Mouse (Mus musculus) hindbrain, embryonic 13.5 days (tissue): ENCODE data around the gene Rnf145. TPM values are rescaled to one million over a fixed set of nuclear protein-coding genes. Genes with fewer than 3 reads are reported as not detected.

ENCODE experiments used
- ATAC-seq: fragments of 200-750 bp; cut with Nextera tagmentation; 2 replicates; pipeline ENCODE4 v1.8.0; 2017; ENCODE audit warnings: moderate TSS enrichment; ENCODE audit not compliant: low FRiP score
- H3K27ac ChIP-seq: fragments of 300-500 bp; sonication (generic); 2 replicates; pipeline ENCODE4 v1.5.1; 2015; ENCODE audit warnings: inconsistent platforms, mild to moderate bottlenecking, moderate library complexity
- H3K27me3 ChIP-seq: fragments of 300-500 bp; sonication (generic); 2 replicates; pipeline ENCODE4 v1.6.1; 2015; ENCODE audit warnings: mild to moderate bottlenecking, inconsistent platforms
- H3K36me3 ChIP-seq: fragments of 300-500 bp; sonication (generic); 2 replicates; pipeline ENCODE4 v1.6.1; 2015; ENCODE audit warnings: mild to moderate bottlenecking, inconsistent platforms
- H3K4me1 ChIP-seq: fragments of 300-500 bp; sonication (generic); replicated peaks from 2 replicates; pipeline ENCODE4 v1.6.1; 2015; ENCODE audit warnings: inconsistent platforms
- H3K4me2 ChIP-seq: fragments of 300-500 bp; sonication (generic); 2 replicates; pipeline ENCODE4 v1.6.1; 2015; ENCODE audit warnings: inconsistent platforms, mild to moderate bottlenecking, moderate library complexity
- H3K4me3 ChIP-seq: fragments of 300-500 bp; sonication (generic); 2 replicates; pipeline ENCODE4 v1.5.1; 2015; ENCODE audit warnings: mild to moderate bottlenecking, inconsistent platforms
- H3K9ac ChIP-seq: fragments of 300-500 bp; sonication (generic); 2 replicates; pipeline ENCODE4 v1.6.1; 2015; ENCODE audit warnings: mild to moderate bottlenecking, inconsistent platforms
- H3K9me3 ChIP-seq: fragments of 300-500 bp; sonication (generic); 2 replicates; pipeline ENCODE4 v1.6.1; 2016; ENCODE audit warnings: inconsistent platforms
- WGBS: fragments of 180-500 bp; shearing (Covaris S2); methylation state at CpG from one replicate; pipeline ENCODE4 v1.1.7; 2015; 5-methylcytosine and 5-hydroxymethylcytosine counted together
- polyA plus RNA-seq: library from polyadenylated mRNA; unstranded; fragments of >200 nt; fragmentation: Nextera tagmentation; extraction: Ambion mirVana; gene quantifications from 2 replicates; pipeline ENCODE4 v1.2.1, GENCODE M21; 2015

Rnf145 gene
- polyA plus RNA-seq, 1 experiment from 2014 or later, result 111 TPM

DNA sequence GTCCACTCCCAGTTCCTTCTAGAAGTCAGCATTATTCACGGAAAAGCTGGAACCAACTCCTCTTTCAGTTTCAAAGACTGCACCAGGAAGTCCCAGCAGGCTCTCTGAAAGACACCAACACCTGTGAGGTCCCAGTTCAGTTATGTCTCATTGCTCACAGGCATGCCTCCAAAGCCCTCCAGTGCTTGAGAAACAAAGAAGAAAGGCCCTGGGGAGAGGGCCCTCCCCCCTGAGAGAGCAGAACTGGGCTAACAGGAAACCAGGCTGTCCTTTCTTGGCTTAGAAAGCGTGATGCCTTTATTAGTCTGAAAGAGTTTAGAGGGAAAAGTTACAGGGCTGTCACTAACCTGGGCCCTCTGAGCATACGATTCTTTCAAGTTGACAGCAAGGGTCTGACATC lies 22.5 kb upstream of the Rnf145 start:
- Histone ChIP-seq H3K4me3 (no peak overlapping the region), H3K9me3 (no peaks in the 10 kb centered on the region), H3K27ac (no peak overlapping the region), H3K36me3 (no peaks in the 10 kb centered on the region), H3K27me3 (no peaks in the 10 kb centered on the region), H3K4me2 (no peak overlapping the region), H3K9ac (no peak overlapping the region), H3K4me1 (no peaks in the 10 kb centered on the region)
- WGBS, result 56% methylated on average over 3 of the region's 3 CpGs
- ATAC-seq, result no peak

DNA sequence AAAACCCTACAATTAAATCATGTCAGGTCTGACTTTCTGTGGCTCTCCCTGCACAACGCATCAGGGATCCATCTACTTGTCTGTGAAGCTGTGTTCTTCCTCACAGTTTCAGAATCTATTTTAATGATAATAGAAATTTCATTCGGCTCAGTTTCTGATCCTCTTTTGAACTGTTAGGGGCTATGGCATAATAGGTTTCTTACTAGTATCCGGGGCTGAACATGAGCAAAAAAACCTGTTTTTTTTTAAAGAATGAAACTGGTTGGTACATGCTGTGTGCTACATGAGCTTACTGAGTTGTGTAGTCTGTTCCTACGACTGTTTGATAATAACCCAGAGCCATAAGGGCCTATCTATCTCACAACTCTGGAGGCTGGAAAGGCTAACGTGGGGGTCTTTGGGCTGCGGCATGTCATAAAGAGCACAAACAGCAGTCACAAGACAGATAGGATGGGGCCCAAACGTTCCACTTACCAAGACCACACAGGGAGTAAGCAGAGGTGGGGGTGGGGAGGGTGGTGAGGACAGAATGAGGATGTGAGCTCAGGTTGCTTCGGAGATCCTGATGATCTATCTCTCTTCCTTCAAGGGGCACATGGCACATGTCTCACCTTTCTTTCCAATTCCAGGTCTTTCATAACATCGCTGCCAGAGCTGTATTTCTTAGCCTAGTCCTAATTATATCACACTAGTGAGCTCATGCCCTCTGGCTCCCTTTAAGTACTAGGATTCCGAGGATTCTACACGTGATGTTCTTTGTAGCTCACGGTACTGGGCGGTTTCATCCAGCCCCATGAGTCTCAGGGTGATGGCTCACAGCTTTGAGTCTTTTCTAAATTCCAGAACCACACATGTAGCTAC lies 20.1 kb upstream of the Rnf145 start:
- Histone ChIP-seq H3K9ac (no peak overlapping the region), H3K27me3 (no peaks in the 10 kb centered on the region), H3K27ac (no peak overlapping the region), H3K4me3 (no peak overlapping the region), H3K9me3 (no peaks in the 10 kb centered on the region), H3K4me2 (no peak overlapping the region), H3K36me3 (no peaks in the 10 kb centered on the region), H3K4me1 (no peaks in the 10 kb centered on the region)
- ATAC-seq, result no peak
- WGBS, result 77% methylated on average over 13 of the region's 13 CpGs

DNA sequence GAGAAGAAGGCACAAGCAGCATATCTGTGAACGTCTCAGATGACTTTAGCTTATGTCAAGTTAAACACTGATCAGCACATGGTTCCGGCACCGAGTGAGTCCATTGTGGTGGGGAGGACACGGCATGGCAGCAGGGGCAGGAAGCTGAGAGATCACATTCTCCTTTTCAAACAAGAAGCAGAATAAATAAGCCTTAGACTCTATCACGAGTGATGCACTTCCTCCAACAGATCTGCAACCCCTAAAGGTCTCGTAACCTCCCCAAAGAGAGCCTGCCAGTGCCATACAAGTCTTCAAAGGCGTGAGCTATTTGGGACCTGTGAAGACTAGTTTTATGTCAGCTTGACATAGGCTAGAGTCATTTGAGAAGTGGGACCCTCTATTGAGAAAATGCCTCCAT lies 17.8 kb upstream of the Rnf145 start:
- no peak overlapping the region for H3K27ac ChIP-seq
- no peaks in the 10 kb centered on the region for H3K27me3 ChIP-seq
- 82% methylated on average over 7 of the region's 7 CpGs for WGBS
- no peak for ATAC-seq
- no peaks in the 10 kb centered on the region for H3K9me3 ChIP-seq
- no peak overlapping the region for H3K4me3 ChIP-seq
- no peaks in the 10 kb centered on the region for H3K4me1 ChIP-seq
- no peak overlapping the region for H3K4me2 ChIP-seq
- H3K36me3 ChIP-seq, result no peaks in the 10 kb centered on the region
- H3K9ac ChIP-seq, result no peak overlapping the region

DNA sequence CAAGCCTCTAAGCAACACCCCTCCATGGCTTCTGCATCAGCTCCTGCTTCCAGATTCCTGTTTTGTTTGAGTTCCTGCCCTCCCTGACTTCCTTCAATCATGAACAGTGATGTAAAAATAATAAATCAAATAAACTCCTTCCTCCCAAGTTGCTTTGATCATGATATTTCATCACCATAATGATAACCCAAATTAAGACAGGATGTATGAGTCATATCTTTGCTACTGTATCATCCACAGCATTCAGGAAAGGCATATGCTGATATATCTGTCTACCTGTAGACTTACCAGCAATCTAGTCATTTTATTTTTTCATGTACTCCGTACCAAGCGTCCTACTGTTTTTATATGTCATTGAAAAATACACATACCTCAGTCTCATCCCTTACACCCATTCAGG lies 17.3 kb upstream of the Rnf145 start:
- no peaks in the 10 kb centered on the region for H3K36me3 ChIP-seq
- H3K27me3 ChIP-seq, result no peaks in the 10 kb centered on the region
- ATAC-seq, result no peak
- no peaks in the 10 kb centered on the region for H3K9me3 ChIP-seq
- no peak overlapping the region for H3K9ac ChIP-seq
- no peak overlapping the region for H3K4me3 ChIP-seq
- no peaks in the 10 kb centered on the region for H3K4me1 ChIP-seq
- no peak overlapping the region for H3K27ac ChIP-seq
- H3K4me2 ChIP-seq, result no peak overlapping the region
- 91% methylated on average over 2 of the region's 2 CpGs for WGBS

DNA sequence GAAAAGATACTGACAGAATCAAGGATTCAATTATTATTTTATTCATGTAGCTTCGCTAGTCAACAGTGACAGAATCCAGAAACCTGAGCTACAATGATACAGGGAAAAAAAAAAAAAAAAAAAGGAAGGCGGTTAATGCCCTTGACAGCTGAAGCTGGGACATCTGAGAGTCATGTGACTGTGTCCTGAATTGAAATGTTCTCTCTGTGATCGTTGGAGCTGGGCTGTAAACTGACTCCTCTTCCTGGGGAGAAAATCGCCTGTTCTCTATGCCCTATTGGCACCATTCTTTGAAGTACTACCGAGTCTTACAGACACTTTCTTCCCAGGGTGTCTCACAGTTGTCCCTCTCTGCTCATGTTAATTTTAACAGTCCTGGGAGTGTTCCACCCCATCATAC lies 15.8 kb upstream of the Rnf145 start:
- Histone ChIP-seq H3K9me3 (no peaks in the 10 kb centered on the region), H3K27ac (no peak overlapping the region), H3K36me3 (no peaks in the 10 kb centered on the region), H3K4me2 (no peak overlapping the region), H3K9ac (no peak overlapping the region), H3K4me1 (no peaks in the 10 kb centered on the region), H3K4me3 (no peak overlapping the region), H3K27me3 (no peaks in the 10 kb centered on the region)
- 55% methylated on average over 4 of the region's 5 CpGs for WGBS
- ATAC-seq, result no peak

DNA sequence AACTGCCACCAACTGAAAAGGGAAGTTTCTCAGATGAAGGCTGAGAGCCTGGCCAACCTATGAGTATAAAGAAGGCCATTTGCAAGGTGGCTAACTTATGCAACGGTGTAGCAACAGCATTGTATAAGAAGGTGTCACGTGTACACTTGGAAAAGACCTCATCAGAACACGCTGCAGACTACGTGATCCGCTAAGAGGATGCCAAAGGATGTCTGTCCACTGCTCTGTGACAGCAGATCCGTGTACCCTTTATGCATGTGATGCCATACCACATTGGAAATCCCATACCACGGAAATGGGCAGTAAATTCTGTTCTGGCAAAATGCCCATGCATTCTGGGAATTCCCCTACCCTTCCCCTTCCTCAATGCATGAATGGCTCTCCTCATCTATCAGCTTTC lies 14.6 kb upstream of the Rnf145 start:
- Histone ChIP-seq H3K4me3 (no peak overlapping the region), H3K4me1 (no peaks in the 10 kb centered on the region), H3K27me3 (no peaks in the 10 kb centered on the region), H3K27ac (no peak overlapping the region), H3K9me3 (no peaks in the 10 kb centered on the region), H3K4me2 (no peak overlapping the region), H3K9ac (no peak overlapping the region), H3K36me3 (no peaks in the 10 kb centered on the region)
- WGBS, result 94% methylated on average over 7 of the region's 7 CpGs
- no peak for ATAC-seq

DNA sequence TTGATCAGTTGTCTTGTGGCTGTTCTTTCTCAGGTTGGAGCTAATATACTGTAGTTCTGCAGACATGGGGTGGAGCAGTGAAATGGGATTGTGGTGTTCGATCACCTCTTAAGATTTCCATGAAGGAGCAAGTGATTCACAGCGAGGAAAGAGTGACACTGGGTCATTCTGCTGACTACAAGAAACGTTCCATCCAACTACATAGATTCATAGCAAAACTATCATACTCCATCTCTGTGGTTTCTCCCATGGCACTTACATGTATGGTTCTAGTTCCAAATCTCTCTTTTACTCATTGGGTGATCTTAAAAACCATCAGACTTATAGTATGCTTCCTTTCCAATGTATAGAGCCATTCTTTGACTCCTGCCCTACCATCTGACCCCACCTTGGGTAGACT lies 14.0 kb upstream of the Rnf145 start:
- no peak for ATAC-seq
- WGBS, result 89% methylated on average over 3 of the region's 3 CpGs
- no peaks in the 10 kb centered on the region for H3K9me3 ChIP-seq

DNA sequence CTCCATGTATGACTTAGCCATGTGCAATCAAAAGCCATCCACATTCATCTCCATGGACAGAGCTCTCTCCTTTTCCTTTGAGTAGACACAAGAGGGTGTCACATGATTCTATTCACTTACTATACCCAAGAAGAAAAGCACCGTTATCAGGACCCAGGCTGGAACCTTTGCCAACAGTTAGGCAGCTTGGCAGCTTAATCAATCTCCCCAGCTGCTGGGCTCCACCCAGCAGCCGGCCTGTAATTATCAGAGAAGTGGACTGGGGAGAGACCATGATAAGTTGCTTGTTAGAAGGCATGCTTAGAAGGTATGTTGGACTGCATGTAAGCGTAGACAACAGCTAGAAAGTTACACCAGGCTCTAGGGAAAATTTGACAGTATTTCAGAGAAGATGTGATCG lies 9.9 kb upstream of the Rnf145 start:
- no peaks in the 10 kb centered on the region for H3K36me3 ChIP-seq
- WGBS, result 63% methylated on average over 4 of the region's 4 CpGs
- H3K4me3 ChIP-seq, result no peak overlapping the region
- no peaks in the 10 kb centered on the region for H3K4me1 ChIP-seq
- H3K9me3 ChIP-seq, result no peaks in the 10 kb centered on the region
- ATAC-seq, result no peak
- no peaks in the 10 kb centered on the region for H3K27me3 ChIP-seq
- H3K9ac ChIP-seq, result no peak overlapping the region
- H3K4me2 ChIP-seq, result no peak overlapping the region
- no peak overlapping the region for H3K27ac ChIP-seq

More for the DNA sequence above, 14.0 kb upstream of the Rnf145 start:
- Histone ChIP-seq H3K4me2 (no peak overlapping the region), H3K4me3 (no peak overlapping the region), H3K27ac (no peak overlapping the region), H3K9ac (no peak overlapping the region), H3K4me1 (no peaks in the 10 kb centered on the region), H3K27me3 (no peaks in the 10 kb centered on the region), H3K36me3 (no peaks in the 10 kb centered on the region)

DNA sequence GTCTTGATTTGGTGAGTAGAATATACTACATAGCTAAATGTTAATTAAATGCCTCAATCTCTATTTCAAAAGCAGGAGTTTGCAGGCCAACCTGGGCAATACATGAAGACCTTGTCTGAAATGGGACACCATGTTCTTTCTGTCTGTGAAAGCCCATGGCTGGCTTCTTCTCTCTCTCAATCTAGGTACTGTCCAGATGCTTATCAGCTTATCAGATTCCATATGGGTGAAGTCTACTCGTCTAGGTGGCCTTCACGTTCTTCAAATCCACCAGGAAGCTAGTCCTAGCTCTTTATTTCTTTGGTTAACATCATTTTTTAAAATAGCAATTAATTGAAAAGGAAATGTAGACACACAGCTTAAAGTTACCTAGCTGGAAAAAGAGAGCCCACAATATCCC lies 8.9 kb upstream of the Rnf145 start:
- 86% methylated on average over 2 of the region's 2 CpGs for WGBS
- H3K36me3 ChIP-seq, result no peaks in the 10 kb centered on the region
- no peak overlapping the region for H3K9ac ChIP-seq
- no peak overlapping the region for H3K4me2 ChIP-seq
- no peak for ATAC-seq
- no peak overlapping the region for H3K27ac ChIP-seq
- no peaks in the 10 kb centered on the region for H3K27me3 ChIP-seq
- no peak overlapping the region for H3K4me3 ChIP-seq
- no peaks in the 10 kb centered on the region for H3K9me3 ChIP-seq
- H3K4me1 ChIP-seq, result no peaks in the 10 kb centered on the region

DNA sequence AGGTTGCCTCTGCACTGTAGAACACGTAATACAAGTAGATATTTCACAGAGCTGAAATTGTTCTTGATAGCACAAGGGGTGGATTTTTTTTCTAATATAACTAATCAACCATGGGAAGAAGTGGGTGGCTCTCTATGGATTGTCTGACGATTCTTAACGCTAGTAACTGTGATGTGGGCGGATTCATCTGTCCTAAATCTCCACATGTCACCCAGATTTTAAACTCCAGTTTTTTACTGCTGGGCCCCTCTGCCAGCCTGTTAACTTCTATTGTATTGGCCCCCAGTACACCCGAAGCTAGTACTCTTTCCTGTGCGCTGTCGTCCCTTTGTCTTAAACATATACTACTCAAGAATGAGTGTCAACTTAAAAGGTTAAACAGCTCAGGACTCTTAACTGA lies 8.4 kb upstream of the Rnf145 start:
- H3K4me1 ChIP-seq, result no peaks in the 10 kb centered on the region
- ATAC-seq, result no peak

DNA sequence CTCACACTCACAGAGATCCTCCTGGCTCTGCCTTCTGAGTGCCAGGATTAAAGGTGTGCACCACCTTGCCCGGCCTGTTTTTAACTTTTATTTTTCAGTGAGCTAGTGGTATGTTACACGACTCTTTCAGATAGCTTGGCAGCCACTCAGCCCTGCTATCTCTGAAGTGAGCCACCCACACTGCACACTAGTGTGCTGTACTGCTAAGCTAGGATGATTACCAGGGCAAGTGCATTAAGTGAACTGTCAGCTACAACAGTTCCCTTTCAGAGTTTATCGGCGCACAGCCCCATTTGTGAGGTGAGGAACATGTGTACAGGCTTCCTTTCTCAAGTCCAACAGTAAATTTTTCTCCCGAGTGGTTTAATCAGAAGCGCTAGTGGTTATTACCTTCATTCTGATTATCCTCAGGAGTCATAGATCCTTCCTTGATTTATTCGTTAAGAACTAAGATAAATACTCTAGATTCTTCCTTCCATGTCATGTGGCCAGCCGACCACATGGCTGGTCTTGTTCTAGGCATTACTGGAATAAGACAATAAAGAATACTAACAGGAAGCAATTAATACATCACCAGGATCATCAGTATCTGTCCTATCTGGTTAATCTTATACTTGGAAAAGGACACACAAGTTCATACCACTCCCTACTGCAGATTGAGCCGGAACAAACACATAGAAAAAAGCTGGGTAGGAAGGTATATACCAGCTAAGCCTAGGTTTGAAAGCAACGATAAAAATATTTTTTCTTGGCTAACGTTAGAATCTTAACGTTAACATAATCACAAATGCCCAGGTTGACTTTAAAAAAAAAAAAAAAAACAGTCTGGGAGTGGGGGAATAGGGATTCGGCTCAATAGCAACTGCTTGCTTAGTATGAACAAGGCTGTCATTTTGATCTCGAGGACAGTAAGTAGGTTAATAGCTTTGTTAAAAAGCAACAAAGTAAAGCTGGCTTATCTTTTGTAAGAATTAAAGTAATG lies 6.4 kb upstream of the Rnf145 start:
- ATAC-seq, result no peak
- Histone ChIP-seq H3K4me2 (no peak overlapping the region), H3K4me3 (no peak overlapping the region), H3K4me1 (no peaks in the 10 kb centered on the region), H3K27ac (no peak overlapping the region), H3K9ac (no peak overlapping the region), H3K9me3 (no peaks in the 10 kb centered on the region), H3K36me3 (no peaks in the 10 kb centered on the region), H3K27me3 (no peaks in the 10 kb centered on the region)
- WGBS, result 87% methylated on average over 14 of the region's 14 CpGs

More for the DNA sequence above, 8.4 kb upstream of the Rnf145 start:
- Histone ChIP-seq H3K9me3 (no peaks in the 10 kb centered on the region), H3K27me3 (no peaks in the 10 kb centered on the region), H3K36me3 (no peaks in the 10 kb centered on the region), H3K4me3 (no peak overlapping the region), H3K9ac (no peak overlapping the region), H3K4me2 (no peak overlapping the region), H3K27ac (no peak overlapping the region)
- 89% methylated on average over 7 of the region's 7 CpGs for WGBS

DNA sequence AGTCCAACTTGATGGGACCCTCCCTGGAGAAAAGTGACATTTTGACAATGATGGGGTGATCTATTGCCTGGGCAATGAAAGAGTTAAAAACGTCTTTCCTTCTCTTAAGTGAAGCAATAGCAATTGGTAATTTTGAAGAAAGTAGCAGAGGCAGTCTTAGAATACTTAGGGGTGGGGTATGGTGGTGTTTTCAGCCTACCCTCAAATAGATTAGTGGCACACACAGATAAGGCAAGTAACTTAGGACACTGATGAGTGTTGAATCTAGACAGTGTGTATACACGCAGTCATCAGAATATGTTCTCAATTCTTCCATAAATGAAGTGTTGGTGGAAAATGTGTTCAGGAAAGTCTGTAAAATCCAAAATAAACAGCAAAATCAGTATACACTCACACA lies 5.7 kb upstream of the Rnf145 start:
- ATAC-seq, result no peak
- no peak overlapping the region for H3K9ac ChIP-seq
- H3K4me1 ChIP-seq, result peaks cover 6% of the 10 kb centered on the region
- no peak overlapping the region for H3K27ac ChIP-seq
- WGBS, result 64% methylated on average over 2 of the region's 2 CpGs
- no peaks in the 10 kb centered on the region for H3K36me3 ChIP-seq
- H3K27me3 ChIP-seq, result no peaks in the 10 kb centered on the region
- H3K4me3 ChIP-seq, result no peak overlapping the region
- H3K4me2 ChIP-seq, result no peak overlapping the region
- no peaks in the 10 kb centered on the region for H3K9me3 ChIP-seq
